Mouse (Mus musculus): ENCODE measurements at regions not wholly inside any gene's neighbourhood (a gene's known extent, or its start where the extent isn't known, plus 50 kb on each side); places are given as distances from the start of the nearest gene placed in this dataset.

GRCm38 (mm10) chr7:40670401-40670800 lies 227.7 kb upstream of the Vstm2b start:
- DNase-seq (ENCODE audit: low spot score) = no peak

- no peak for DNase-seq (ENCODE audit: low spot score)
Observed at GRCm38 (mm10) chr7:40671068-40671467, 227.1 kb upstream of the Vstm2b start.

GRCm38 (mm10) chr7:40672348-40672747 lies 225.8 kb upstream of the Vstm2b start:
- no peak for DNase-seq (ENCODE audit: low spot score)

GRCm38 (mm10) chr7:40674397-40674796 lies 223.7 kb upstream of the Vstm2b start:
- no peak for DNase-seq (ENCODE audit: low spot score)

- no peak for DNase-seq (ENCODE audit: low spot score)
Observed at GRCm38 (mm10) chr7:40677601-40678000, 220.5 kb upstream of the Vstm2b start.

GRCm38 (mm10) chr7:40680567-40680966 lies 217.6 kb upstream of the Vstm2b start:
- no peak for DNase-seq (ENCODE audit: low spot score)

- DNase-seq (ENCODE audit: low spot score) = no peak
Observed at GRCm38 (mm10) chr7:40680993-40681392, 217.1 kb upstream of the Vstm2b start.

GRCm38 (mm10) chr7:40683176-40683575 lies 215.0 kb upstream of the Vstm2b start:
- DNase-seq (ENCODE audit: low spot score) = no peak

GRCm38 (mm10) chr7:40683641-40684040 lies 214.5 kb upstream of the Vstm2b start:
- no peak for DNase-seq (ENCODE audit: low spot score)

GRCm38 (mm10) chr7:40687005-40687404 lies 211.1 kb upstream of the Vstm2b start:
- DNase-seq (ENCODE audit: low spot score) = no peak

GRCm38 (mm10) chr7:40688546-40688945 lies 209.6 kb upstream of the Vstm2b start:
- no peak for DNase-seq (ENCODE audit: low spot score)

GRCm38 (mm10) chr7:40693755-40694154 lies 204.4 kb upstream of the Vstm2b start:
- DNase-seq (ENCODE audit: low spot score) = no peak

- DNase-seq (ENCODE audit: low spot score) = no peak
Observed at GRCm38 (mm10) chr7:40697551-40697950, 200.6 kb upstream of the Vstm2b start.

GRCm38 (mm10) chr7:40698309-40698708 lies 199.8 kb upstream of the Vstm2b start:
- no peak for DNase-seq (ENCODE audit: low spot score)

GRCm38 (mm10) chr7:40699633-40700032 lies 198.5 kb upstream of the Vstm2b start:
- DNase-seq (ENCODE audit: low spot score) = no peak

GRCm38 (mm10) chr7:40700656-40701055 lies 197.5 kb upstream of the Vstm2b start:
- DNase-seq (ENCODE audit: low spot score) = no peak

GRCm38 (mm10) chr7:40702191-40703045 lies 195.7 kb upstream of the Vstm2b start:
- no peak for DNase-seq (ENCODE audit: low spot score)

GRCm38 (mm10) chr7:40708231-40708630 lies 189.9 kb upstream of the Vstm2b start:
- DNase-seq (ENCODE audit: low spot score) = no peak

- DNase-seq (ENCODE audit: low spot score) = no peak
Observed at GRCm38 (mm10) chr7:40717991-40718390, 180.1 kb upstream of the Vstm2b start.

GRCm38 (mm10) chr7:40736971-40737468 lies 161.1 kb upstream of the Vstm2b start:
- no peak for DNase-seq (ENCODE audit: low spot score)

GRCm38 (mm10) chr7:40737496-40737895 lies 160.6 kb upstream of the Vstm2b start:
- DNase-seq (ENCODE audit: low spot score) = no peak

GRCm38 (mm10) chr7:40738174-40738573 lies 160.0 kb upstream of the Vstm2b start:
- no peak for DNase-seq (ENCODE audit: low spot score)

- DNase-seq (ENCODE audit: low spot score) = no peak
Observed at GRCm38 (mm10) chr7:40742553-40743151, 155.5 kb upstream of the Vstm2b start.

All from ovary, postnatal 10 days (tissue).